Mouse (Mus musculus): ENCODE results near the gene Slc25a33.

- TF ChIP-seq GATA1 (IDR thresholded peaks at IDR 0.05; ENCODE audit: low read length) (no peak), TAL1 (IDR thresholded peaks at IDR 0.05; ENCODE audit: low read length) (no peak)
Measured at GRCm38 (mm10) chr4:149820569-149820968, 46.5 kb upstream of the Slc25a33 start.

Measured in erythroblast, embryonic 14.5 days (primary cell).